Mouse (Mus musculus) B cell, adult 67 days (primary cell): ENCODE data around the gene Cd209d. TPM values are rescaled to one million over a fixed set of nuclear protein-coding genes. Genes with fewer than 3 reads are reported as not detected.

Experiments
- total RNA-seq, 2 experiments: library from RNA; stranded (reverse); gene quantifications; 4 replicates each; pipeline ENCODE4 v1.2.4; 2023

Cd209d gene
- not detected for total RNA-seq

GRCm38 (mm10) chr8:3878455-3878854 is at the start of gene Cd209d:
Cd209d (minus strand) TSS chr8:3878555.

GRCm38 (mm10) chr8:3926744-3927143 is 48.4 kb upstream of the Cd209d start, which contains the start of gene Cd209b:
Cd209b (minus strand) TSS chr8:3926844.

GRCm38 (mm10) chr8:3854209-3854608 is 24.1 kb downstream of the Cd209d start, which contains the start of gene Cd209e:
Cd209e (minus strand) TSS chr8:3854309.

Other genes with a start within 250 kb of the Cd209d start
- 100 to 1,000 TPM; 259 to 269 TPM for gene Stxbp2, start 247.6 kb downstream of the Cd209d start, total RNA-seq
- gene Retn, start 222.8 kb downstream of the Cd209d start, total RNA-seq = not detected
- gene Mcemp1, start 212.8 kb downstream of the Cd209d start, total RNA-seq = not detected
- not detected for gene Fcor, start 206.2 kb downstream of the Cd209d start, total RNA-seq
- 10 to 100 TPM; 23.4 to 28.8 TPM for gene Trappc5, start 202.3 kb downstream of the Cd209d start, total RNA-seq
- gene Fcer2a, start 184.4 kb downstream of the Cd209d start, total RNA-seq = 100 to 1,000 TPM; 596 to 740 TPM
- gene Clec4g, start 157.9 kb downstream of the Cd209d start, total RNA-seq = not detected
- 1 to 10 TPM; 1.0 to 1.1 TPM for gene Cd209a, start 129.6 kb downstream of the Cd209d start, total RNA-seq
- gene Cd209e, start 24.2 kb downstream of the Cd209d start, total RNA-seq = not detected
- not detected for gene Cd209b, start 48.3 kb upstream of the Cd209d start, total RNA-seq
- not detected for gene Cd209c, start 76.2 kb upstream of the Cd209d start, total RNA-seq
- not detected for gene Cd209f, start 227.3 kb upstream of the Cd209d start, total RNA-seq